Mouse (Mus musculus) midbrain, embryonic 16.5 days (tissue): ENCODE measurements around the gene Olfr323. TPM values are rescaled to one million over a fixed set of nuclear protein-coding genes. Genes with fewer than 3 reads are reported as not detected.

Experiments
- ATAC-seq: fragments of 200-750 bp; cut with Nextera tagmentation; 2 replicates; pipeline ENCODE4 v1.8.0; 2017; ENCODE audit warnings: moderate TSS enrichment
- H3K27ac ChIP-seq: fragments of 300-500 bp; sonication (generic); 2 replicates; pipeline ENCODE4 v1.5.1; 2014; ENCODE audit warnings: mild to moderate bottlenecking, low read length, mixed read lengths
- H3K27me3 ChIP-seq: fragments of 300-500 bp; sonication (generic); 2 replicates; pipeline ENCODE4 v1.6.1; 2014; ENCODE audit warnings: low read depth, low read length, mixed read lengths; ENCODE audit not compliant: control insufficient read depth, insufficient read depth
- H3K36me3 ChIP-seq: fragments of 300-500 bp; sonication (generic); 2 replicates; pipeline ENCODE4 v1.6.1; 2014; ENCODE audit warnings: mild to moderate bottlenecking, low read length, moderate library complexity, mixed read lengths; ENCODE audit not compliant: control insufficient read depth, insufficient read depth
- H3K4me1 ChIP-seq: fragments of 300-500 bp; sonication (generic); 2 replicates; pipeline ENCODE4 v1.6.1; 2014; ENCODE audit warnings: mild to moderate bottlenecking, low read length, mixed read lengths; ENCODE audit not compliant: control insufficient read depth, insufficient read depth
- H3K4me2 ChIP-seq: fragments of 300-500 bp; sonication (generic); 2 replicates; pipeline ENCODE4 v1.6.1; 2014; ENCODE audit warnings: mild to moderate bottlenecking, low read length, mixed read lengths
- H3K4me3 ChIP-seq: fragments of 300-500 bp; sonication (generic); 2 replicates; pipeline ENCODE4 v1.5.1; 2014; ENCODE audit warnings: low read depth, mild to moderate bottlenecking, low read length, moderate library complexity, mixed read lengths
- H3K9ac ChIP-seq: fragments of 300-500 bp; sonication (generic); 2 replicates; pipeline ENCODE4 v1.6.1; 2014; ENCODE audit warnings: low read depth, low read length, mixed read lengths
- H3K9me3 ChIP-seq: fragments of 300-500 bp; sonication (generic); replicated peaks from 2 replicates; pipeline ENCODE4 v1.6.1; 2014; ENCODE audit warnings: mild to moderate bottlenecking, low read length, mixed read lengths; ENCODE audit not compliant: control insufficient read depth, poor library complexity, severe bottlenecking
- WGBS: fragments of 180-500 bp; shearing (Covaris S2); extraction: QIAGEN DNeasy Blood & Tissue Kit; methylation state at CpG from one replicate; pipeline ENCODE4 v1.1.7; 2014; 5-methylcytosine and 5-hydroxymethylcytosine counted together
- polyA plus RNA-seq: library from polyadenylated mRNA; unstranded; fragments of >200 nt; fragmentation: Nextera tagmentation; extraction: Ambion mirVana; gene quantifications from 2 replicates; pipeline ENCODE4 v1.2.1, GENCODE M21; 2015

Gene Olfr323
- not detected in 2 replicates for polyA plus RNA-seq

DNA sequence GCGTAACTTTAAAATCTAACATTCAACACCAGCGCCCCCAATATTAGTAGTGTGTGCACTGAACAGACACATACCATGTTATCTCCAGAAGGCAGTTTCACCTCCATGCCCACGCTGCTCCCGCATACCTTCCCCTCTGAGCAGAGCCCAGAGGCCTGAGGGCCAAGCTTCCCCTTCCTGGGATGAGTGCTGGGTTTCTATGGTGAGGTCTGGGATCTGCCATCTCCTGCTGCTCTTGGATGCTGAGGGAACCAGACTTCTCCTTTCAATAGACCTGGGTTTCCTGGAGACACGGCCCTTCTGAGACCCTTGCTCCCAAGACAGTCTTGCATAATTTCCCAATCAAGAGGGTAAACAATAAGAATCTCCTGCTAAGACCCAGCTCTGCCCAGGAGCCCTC lies at the start of gene Olfr323:
Olfr323 (minus strand) TSS at position 101 of the 400 bp plus-strand sequence.
- WGBS: 72% methylated on average over 5 of the region's 5 CpGs
- Histone ChIP-seq H3K9me3 (no peaks in the 10 kb centered on the region), H3K4me2 (no peak within 1 kb of the TSS), H3K27me3 (no peaks in the 10 kb centered on the region), H3K4me1 (no peaks in the 10 kb centered on the region), H3K9ac (no peak within 1 kb of the TSS), H3K4me3 (no peak within 1 kb of the TSS), H3K27ac (no peak within 1 kb of the TSS), H3K36me3 (no peaks in the 10 kb centered on the region)
- no peak for ATAC-seq

DNA sequence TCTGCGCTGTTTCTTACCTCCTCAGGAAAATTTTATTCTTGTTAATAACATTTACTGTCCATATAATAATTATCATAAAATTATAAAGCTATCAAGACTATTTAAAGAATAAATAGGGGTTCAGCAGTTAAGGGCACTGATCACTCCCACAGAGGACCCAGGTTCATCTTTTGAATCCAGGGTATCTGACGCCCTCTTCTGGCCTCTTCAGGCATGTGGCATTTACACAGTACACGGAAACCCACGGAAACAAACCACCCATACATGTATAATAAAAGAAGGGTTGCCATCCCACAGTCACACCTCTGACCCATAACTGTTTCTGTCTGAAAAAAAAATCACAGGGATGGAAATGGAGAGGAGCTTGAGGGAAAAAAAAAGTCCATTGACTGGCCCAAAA lies 41.5 kb upstream of the Olfr323 start:
- H3K4me2 ChIP-seq: no peak overlapping the region
- no peaks in the 10 kb centered on the region for H3K9me3 ChIP-seq
- H3K36me3 ChIP-seq: no peaks in the 10 kb centered on the region
- no peak overlapping the region for H3K4me3 ChIP-seq
- no peak overlapping the region for H3K9ac ChIP-seq
- H3K4me1 ChIP-seq: no peaks in the 10 kb centered on the region
- ATAC-seq: no peak
- no peak overlapping the region for H3K27ac ChIP-seq
- 52% methylated on average over 4 of the region's 4 CpGs for WGBS
- H3K27me3 ChIP-seq: no peaks in the 10 kb centered on the region

DNA sequence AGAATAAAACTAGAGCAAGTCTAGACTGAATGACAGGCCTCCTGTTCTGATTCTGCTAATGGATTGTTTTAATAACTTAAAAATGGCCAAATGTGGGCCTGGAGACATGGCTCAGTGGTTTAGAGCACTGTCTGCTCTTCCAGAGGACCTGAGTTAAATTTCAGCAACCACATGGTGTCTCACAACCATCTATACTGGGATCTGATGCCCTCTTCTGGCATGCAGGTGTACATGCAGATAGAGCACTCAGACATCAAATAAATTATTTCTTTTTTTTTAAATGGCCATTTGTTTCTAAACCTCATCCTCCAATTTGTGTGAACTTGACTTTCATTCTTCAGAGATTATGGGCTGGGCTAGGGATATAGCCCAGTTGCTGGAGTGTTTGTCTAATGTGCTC lies 39.0 kb upstream of the Olfr323 start:
- ATAC-seq: no peak
- Histone ChIP-seq H3K9ac (no peak overlapping the region), H3K4me2 (no peak overlapping the region), H3K27me3 (no peaks in the 10 kb centered on the region), H3K36me3 (no peaks in the 10 kb centered on the region), H3K4me1 (no peaks in the 10 kb centered on the region), H3K9me3 (no peaks in the 10 kb centered on the region), H3K4me3 (no peak overlapping the region), H3K27ac (no peak overlapping the region)

DNA sequence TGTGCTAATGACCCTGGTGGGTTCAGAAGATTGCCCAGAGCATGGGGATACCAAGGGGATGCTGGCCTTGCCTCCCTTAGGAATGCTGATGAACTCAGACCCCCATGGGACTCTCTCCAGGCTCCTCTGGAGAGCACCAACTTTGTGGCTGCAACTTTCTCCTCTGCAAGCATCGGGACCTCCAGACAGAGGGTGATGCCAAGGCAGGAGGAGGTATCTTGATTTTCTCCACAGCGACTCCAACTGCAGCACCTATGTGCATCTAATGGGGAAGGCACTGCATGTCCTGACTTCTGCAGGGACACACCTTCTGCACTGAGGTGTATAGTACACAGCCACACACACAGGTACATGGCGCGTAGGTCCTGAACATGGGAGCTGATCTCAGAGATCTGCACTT lies 28.3 kb upstream of the Olfr323 start, which contains the start of gene Olfr322:
Olfr322 (plus strand) TSS at position 187 of the 400 bp plus-strand sequence.
- Histone ChIP-seq H3K27ac (no peak within 1 kb of the TSS), H3K4me3 (no peak within 1 kb of the TSS), H3K27me3 (no peaks in the 10 kb centered on the region), H3K9me3 (no peaks in the 10 kb centered on the region), H3K4me2 (no peak within 1 kb of the TSS), H3K9ac (no peak within 1 kb of the TSS), H3K4me1 (no peaks in the 10 kb centered on the region), H3K36me3 (no peaks in the 10 kb centered on the region)
- WGBS: 92% methylated on average over 4 of the region's 4 CpGs
- ATAC-seq: no peak

DNA sequence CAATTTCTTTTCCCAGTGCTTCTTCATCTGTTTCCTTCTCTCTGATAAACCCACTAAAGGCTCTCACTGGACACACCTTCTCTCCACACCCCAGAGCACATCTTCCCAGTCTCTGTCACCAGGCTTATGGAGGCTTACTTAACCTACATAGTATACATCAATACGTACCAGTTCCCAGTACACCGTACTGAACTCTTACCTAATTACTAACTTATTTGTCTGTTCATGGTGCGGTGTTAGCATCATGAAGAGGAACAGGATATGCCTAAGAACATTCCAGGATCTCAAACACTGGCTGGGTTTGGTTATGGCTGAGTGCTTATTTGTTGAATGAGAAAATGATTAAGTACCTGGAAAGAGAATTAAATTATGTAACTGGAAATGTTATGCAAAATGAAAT lies 24.9 kb upstream of the Olfr323 start:
- no peak overlapping the region for H3K27ac ChIP-seq
- H3K4me3 ChIP-seq: no peak overlapping the region
- no peak for ATAC-seq
- H3K4me1 ChIP-seq: no peaks in the 10 kb centered on the region
- H3K36me3 ChIP-seq: no peaks in the 10 kb centered on the region
- no peak overlapping the region for H3K4me2 ChIP-seq
- H3K9ac ChIP-seq: no peak overlapping the region
- no peaks in the 10 kb centered on the region for H3K9me3 ChIP-seq
- WGBS: 92% methylated on average over 3 of the region's 3 CpGs
- no peaks in the 10 kb centered on the region for H3K27me3 ChIP-seq

DNA sequence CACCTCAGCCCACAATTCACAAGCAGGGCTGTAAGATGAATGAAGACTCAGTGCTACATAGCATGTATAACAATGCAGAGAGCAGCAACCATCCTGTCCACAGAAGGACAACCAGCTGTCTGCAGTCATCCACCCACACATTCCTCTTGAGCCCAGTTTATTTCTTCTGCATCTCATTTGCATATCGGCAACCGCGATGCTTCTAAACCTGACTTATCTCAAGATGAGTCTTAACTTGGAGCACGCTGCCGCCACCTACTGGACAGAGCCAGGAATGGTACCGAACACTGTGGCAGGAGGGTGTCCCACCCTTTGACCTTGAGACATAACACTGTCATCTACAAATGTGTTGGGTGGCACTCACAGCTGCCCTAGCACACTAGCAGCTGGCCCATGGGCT lies 13.0 kb upstream of the Olfr323 start:
- ATAC-seq: no peak
- no peaks in the 10 kb centered on the region for H3K27me3 ChIP-seq
- no peaks in the 10 kb centered on the region for H3K9me3 ChIP-seq
- WGBS: 37% methylated on average over 6 of the region's 6 CpGs
- H3K4me2 ChIP-seq: no peak overlapping the region
- H3K9ac ChIP-seq: no peak overlapping the region
- H3K36me3 ChIP-seq: no peaks in the 10 kb centered on the region
- H3K27ac ChIP-seq: no peak overlapping the region
- no peak overlapping the region for H3K4me3 ChIP-seq
- peaks cover 8% of the 10 kb centered on the region; the same call in 1 of the 2 replicates for H3K4me1 ChIP-seq

DNA sequence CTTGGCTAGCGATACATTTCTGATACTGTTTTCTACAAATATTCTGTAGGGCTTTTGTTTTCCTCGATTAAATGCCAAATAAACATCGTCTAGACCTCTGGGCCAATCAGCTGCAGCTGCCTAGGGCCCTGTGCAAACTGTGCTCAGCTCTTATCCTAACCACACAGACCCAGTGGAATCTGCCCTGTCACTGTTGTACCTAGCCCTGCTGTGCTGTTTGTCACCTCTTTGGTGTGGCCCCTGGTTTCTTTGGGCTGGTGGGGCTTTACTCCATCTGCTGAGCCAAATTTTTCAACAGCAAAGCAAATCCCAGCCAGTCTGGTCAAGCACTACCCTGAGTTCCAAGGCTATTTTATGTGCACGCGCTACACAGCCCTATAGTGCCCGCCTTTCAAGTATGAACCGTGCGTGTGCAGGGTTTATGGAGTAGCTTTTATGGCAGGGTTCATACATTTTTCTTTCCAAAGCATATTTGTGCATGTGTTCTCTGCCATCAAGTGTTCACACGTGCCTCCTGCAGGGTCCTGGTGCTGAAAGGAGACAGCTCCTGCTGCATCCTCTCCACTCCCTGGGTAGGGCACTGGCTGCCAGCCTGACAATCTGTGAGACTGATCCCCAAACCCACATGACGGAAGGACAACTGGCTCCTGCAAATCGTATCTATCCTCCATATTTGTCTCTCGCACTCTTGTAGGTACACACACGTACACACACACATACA lies 11.5 kb upstream of the Olfr323 start:
- WGBS: 87% methylated on average over 13 of the region's 13 CpGs

DNA sequence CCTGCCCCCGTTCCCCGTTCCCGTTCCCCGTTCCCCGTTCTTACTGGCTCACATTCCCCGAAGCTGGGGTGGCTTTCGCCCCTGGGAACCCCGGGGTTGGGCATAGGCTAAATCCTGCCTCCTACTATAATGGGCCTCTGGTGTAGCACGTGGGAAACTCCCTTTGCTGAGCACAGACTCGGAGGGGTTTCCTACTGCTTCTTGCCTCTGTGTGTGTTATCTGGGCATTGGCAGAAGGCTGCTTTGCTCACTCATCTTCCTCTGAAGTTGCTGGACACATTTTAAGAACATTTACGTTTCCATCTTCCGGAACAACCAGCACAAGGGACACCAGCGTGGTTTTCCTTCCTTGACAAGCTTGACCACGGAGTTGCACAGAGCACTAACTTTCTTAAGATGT lies 10.8 kb upstream of the Olfr323 start:
- no peak overlapping the region for H3K27ac ChIP-seq
- H3K4me3 ChIP-seq: peak overlapping the region; percentile 48
- WGBS: 27% methylated on average over 14 of the region's 14 CpGs
- H3K9me3 ChIP-seq: no peaks in the 10 kb centered on the region
- no peaks in the 10 kb centered on the region for H3K36me3 ChIP-seq
- no peak for ATAC-seq
- H3K4me1 ChIP-seq: peaks cover 8% of the 10 kb centered on the region; the same call in 1 of the 2 replicates
- H3K27me3 ChIP-seq: no peaks in the 10 kb centered on the region
- peak overlapping the region; percentile 99 for H3K4me2 ChIP-seq
- H3K9ac ChIP-seq: no peak overlapping the region

More for the DNA sequence above, 11.5 kb upstream of the Olfr323 start:
- no peak overlapping the region for H3K4me2 ChIP-seq
- no peaks in the 10 kb centered on the region for H3K9me3 ChIP-seq
- no peak overlapping the region for H3K27ac ChIP-seq
- no peak overlapping the region for H3K9ac ChIP-seq
- no peaks in the 10 kb centered on the region for H3K36me3 ChIP-seq
- ATAC-seq: no peak
- H3K4me3 ChIP-seq: no peak overlapping the region
- H3K4me1 ChIP-seq: peaks cover 8% of the 10 kb centered on the region; the same call in 1 of the 2 replicates
- H3K27me3 ChIP-seq: no peaks in the 10 kb centered on the region

DNA sequence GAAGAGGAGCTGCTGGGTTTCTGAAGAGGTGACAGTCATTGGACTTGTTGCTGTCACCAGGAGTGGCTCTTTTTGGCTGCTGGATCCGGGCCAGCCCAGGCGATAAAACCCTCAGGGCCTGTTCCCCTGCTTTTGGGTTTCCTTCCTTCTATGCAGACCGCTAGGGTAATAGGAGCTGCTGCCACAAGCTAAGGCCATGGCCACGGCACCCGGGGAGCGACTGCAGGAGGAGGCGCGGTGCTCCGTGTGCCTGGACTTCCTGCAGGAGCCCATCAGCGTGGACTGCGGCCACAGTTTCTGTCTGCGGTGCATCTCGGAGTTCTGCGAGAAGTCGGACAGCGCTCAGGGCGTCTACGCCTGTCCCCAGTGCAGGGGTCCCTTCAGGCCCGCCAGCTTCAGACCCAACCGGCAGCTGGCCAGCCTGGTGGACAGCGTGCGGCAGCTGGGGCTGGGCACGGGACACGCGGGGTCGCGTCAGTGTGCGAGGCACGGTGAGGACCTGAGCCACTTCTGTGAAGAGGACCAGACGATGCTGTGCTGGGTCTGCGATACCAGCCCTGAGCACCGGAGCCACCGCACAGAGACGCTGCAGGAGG lies 10.1 kb upstream of the Olfr323 start, which contains the start of gene Trim58:
Trim58 (plus strand) TSS at position 194 of the 596 bp plus-strand sequence.
- Histone ChIP-seq H3K4me1 (peaks cover 8% of the 10 kb centered on the region; the same call in 1 of the 2 replicates), H3K4me3 (peak within 1 kb of the TSS; percentile 48), H3K27ac (no peak within 1 kb of the TSS), H3K9me3 (no peaks in the 10 kb centered on the region), H3K9ac (peak within 1 kb of the TSS; percentile 73), H3K4me2 (peak within 1 kb of the TSS; percentile 99), H3K27me3 (no peaks in the 10 kb centered on the region), H3K36me3 (no peaks in the 10 kb centered on the region)
- 3% methylated on average over 34 of the region's 34 CpGs for WGBS
- ATAC-seq: peak; percentile 56; the same call in 1 of the 2 replicates
